Mouse (Mus musculus) gastrocnemius, postnatal 25 days (tissue): Measurements from ENCODE around the gene Tnfsf12. TPM values are rescaled to one million over a fixed set of nuclear protein-coding genes. Genes with fewer than 3 reads are reported as not detected.
"Not testable (repeated sequence)": the region's sequence is repeated elsewhere in the genome, so short reads cannot be mapped to it uniquely, and the experiment has no call there.

Source experiments
- DNase-seq: peaks from one replicate; pipeline ENCODE4 v3.0.0; 2022
- total RNA-seq, 2 experiments: library from RNA; stranded (reverse); gene quantifications; 1 replicate in 1 of 2; 2 replicates in 1 of 2; pipeline ENCODE4 v1.2.3; 2021

Tnfsf12 gene
- total RNA-seq, 2 experiments from 2014 or later: 8.3 to 11.6 TPM

DNA sequence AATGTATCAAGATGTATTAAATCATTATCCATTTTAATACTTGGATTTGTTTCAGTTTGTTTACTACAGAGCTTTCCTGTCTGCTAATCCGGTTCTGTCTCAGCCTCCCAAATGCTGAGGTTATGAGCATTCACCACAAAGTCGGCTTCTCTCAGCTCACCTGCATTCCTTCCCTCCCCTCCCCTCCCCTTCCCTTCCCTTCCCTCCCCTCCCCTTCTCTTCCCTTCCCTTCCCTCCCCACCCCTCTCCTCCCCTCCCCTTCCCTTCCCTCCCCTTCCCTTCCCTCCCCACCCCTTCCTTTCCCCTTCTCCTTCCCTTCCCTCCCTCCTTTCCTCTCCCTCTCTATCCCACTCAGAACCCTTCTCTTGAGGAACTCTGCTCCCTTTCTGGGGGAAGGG is 9.0 kb upstream of the Tnfsf12 start:
- DNase-seq: no peak

DNA sequence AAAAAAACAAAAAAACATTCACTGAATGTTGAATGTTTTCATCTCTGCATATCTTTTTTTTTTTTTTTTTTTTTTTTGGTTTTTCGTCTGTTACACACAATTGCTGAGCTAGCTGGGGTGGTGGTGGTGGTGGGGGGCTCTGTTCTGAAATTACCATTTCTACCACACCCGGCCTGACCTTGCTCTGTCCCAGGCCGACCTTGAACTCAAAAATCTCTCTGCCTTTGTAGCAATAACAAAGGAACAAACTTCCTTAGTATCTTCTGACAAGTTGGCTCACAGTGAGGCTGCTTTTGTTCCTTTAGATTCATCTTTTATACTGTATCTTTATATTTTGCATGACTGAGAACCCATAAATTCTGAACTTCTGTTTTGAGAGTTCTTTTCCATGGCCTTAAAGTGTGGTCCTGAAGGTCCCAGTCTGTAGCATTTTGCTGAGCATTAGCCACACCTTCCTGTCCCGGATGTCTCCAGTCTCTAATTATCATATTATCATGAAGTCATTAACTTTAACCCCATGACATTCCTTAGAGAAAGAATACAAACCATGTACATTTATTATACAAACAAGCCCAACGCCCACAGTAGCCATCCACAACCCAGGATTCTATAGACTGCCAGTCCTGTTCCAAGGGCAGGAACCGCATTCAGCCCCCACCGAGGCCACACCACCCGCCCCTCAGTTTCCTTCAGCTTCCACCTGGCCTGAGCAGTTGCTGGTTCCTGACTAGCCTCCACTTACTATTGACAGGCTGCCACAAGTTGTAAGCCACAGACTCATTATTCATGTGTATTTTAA is 8.4 kb upstream of the Tnfsf12 start:
- no peak for DNase-seq

DNA sequence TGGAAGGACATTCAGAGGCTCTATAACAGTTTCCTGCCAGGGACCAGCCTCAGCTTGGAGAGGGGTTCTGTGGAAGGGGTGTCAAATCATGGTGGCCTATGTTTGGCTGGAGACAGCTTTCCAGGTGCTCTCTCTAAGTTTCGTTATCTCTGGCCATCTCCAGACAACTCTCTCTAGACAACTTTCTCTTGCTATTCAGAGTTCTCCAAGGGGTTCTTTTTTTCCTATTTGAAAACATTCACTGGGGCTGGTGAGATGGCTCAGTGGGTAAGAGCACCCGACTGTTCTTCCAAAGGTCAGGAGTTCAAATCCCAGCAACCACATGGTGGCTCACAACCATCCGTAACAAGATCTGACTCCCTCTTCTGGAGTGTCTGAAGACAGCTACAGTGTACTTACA is 7.7 kb upstream of the Tnfsf12 start:
- DNase-seq: not testable (repeated sequence)

DNA sequence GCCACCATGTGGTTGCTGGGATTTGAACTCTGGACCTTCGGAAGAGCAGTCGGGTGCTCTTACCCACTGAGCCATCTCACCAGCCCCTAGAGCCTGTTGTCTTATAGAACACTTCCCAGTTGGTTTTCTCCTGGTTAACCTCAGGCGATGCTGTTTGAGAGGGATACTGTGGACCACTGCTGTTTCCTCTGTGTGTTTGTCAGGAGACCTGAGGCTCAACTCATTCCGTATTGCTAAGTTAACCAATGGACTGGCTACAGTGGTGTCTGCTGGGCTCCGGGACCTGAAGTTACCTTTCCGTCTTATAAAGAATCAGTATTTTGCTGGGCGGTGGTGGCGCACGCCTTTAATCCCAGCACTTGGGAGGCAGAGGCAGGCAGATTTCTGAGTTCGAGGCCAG is 7.2 kb upstream of the Tnfsf12 start:
- not testable (repeated sequence) for DNase-seq

DNA sequence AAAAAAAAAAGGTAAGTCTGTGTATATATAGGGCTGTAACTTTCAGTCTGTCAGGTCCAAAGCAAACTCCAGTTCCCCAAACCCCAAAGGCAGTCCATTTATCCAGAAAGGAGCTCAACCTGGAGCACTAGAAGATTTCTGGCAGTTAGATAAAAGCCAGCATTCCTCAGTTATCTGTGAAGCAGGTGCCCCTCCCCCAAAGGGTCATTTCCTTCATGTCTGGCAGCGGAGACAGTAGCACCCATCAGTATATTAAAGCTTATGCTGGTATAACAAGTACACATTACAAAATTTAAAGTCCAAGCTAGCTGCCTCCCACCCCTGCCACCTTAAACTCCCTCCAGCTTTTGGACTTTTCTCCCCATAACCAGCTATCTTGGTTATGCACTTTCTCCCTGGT is 3.9 kb upstream of the Tnfsf12 start:
- DNase-seq: no peak

DNA sequence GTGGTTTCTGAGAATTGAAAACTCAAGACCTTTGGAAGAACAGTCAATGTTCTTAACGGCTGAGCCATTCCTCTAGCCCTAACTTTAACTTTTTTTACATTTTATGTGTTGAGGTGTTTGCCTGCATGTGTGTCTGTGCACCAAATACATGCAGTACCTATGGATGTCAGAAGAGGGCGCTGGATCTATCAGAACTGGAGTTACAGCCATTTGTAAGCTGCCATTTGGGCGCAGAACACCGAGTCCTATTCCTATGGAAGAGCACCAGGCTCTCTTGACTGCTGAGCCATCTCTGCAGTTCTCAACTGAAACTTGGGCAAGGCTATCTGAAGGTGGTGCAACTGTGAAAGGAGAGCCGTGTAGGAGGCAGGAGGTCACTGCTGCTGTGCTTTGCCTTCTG is 2.9 kb upstream of the Tnfsf12 start:
- DNase-seq: no peak

DNA sequence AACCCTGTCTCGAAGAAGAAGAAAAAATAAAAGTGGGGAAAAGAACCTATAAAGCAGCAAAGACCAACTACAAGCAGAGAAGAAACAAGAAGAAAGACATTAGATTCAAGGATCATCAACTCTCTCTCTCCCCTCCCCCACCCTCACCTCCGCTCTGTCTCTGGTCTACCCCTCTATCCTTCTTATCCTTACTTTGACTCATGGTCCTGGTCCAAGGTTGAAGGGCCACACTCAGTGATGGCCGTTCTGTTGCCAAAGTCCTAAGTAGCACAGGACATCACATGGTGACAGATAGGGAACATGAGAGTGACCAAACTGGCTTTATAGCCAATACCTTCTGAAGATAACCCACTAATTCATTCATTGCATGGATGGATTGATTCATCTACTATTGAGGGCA is 1.7 kb upstream of the Tnfsf12 start:
- no peak for DNase-seq

DNA sequence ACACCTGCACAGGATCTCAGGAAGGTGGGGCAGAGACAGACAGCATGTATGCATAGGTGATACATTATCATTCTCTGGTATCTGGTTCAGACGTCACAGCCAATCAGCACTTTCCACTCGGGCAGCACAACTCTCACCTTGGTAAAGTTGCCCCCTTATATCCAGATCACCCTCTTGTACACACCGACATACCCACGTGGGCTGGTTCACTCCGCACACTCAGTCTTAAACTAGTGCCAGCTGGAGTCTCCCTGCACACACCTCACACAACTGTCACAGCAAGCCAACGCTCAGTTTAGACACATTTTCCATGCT is 646 bp downstream of the Tnfsf12 start:
- no peak for DNase-seq

DNA sequence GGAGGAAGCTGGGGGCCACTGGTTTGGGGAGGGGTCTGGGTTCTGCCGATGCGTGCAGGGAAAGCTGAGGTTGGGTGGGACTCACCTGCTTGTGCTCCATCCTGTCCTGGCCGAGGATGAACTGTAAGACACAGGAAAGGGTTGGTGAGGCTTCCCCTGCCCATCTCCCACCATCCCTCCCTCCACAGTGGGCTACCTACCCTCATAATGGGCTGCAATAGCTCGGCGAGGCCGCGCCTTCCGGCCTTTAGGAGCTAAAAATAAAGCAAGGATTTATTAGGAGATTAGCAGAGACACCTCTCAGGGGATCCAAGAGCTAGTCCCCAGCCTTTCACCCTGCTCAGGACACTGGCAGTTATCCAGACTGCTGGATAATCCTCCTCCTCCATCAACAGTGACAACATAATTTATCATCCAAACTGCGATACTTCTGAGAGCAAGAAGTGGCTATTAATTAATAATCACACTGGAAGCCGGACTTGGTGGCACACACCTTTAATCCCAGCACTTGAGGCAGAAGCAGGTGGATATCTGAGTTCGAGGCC is 2.2 kb downstream of the Tnfsf12 start:
- no peak for DNase-seq

DNA sequence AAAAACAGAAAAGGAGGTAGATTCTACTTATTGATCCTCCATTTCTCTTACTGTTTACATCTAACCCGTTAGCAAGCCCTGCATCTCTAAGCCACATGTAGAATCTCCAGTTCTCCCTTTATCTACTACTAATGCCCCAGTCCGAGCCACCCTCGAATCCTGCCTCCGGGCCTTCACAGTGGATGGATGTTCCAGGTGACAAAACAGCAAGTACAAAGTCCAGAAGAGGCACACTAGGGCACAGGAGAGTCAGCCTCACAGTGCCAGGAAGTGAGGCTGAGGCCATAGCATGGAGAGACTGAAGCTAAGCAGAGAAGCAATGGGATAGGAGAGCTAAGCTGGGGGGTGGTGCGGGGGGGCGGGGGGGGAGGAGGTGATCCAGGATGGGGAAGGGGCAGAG is 2.8 kb downstream of the Tnfsf12 start:
- no peak for DNase-seq

DNA sequence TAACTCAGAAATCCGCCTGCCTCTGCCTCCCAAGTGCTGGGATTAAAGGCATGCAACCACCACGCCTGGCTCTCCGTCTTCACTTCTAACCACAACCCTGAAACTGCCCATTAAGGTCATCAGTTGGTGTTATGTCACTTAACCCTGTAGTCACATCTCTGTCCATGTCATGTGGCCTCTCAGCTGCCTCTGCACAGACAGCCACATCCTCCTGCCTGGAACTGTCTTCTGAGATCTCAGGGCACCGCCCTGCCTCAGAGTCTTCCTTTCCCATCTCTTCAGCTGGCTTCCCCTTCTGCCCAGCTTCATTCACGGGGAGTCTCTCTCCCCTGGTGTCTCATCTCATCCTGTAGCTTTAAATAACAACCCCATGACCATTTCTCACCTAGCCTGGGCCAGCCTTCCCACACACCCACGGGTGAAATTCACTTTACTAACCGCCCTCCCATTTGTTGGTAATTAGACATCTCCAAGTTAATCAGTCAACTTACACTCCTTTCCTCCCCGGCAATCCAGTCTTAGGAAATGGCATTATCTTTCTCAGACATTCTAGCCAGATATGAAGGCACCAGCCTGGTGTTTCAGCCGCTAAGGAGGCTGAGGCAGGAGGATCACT is 3.3 kb downstream of the Tnfsf12 start:
- no peak for DNase-seq

DNA sequence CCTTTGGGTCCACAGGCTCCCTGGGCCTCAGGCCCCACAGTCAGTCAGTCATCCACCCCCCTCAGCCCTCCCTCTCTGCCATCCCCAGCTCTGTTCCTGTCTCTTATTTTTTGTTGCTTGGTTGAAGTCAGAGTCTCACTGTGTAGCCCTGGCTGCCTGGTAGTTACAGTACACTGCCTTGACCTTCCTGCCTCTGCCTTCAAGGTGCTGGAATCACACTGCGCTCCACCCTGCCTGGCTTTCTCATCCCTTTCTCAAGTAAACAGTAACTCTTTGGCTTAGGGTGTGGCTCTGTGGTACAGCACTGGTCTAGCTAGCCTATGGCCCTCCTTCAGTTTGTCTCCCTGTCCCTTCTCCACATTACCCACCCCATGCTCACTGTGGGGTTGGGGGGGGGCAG is 5.8 kb downstream of the Tnfsf12 start:
- no peak for DNase-seq

DNA sequence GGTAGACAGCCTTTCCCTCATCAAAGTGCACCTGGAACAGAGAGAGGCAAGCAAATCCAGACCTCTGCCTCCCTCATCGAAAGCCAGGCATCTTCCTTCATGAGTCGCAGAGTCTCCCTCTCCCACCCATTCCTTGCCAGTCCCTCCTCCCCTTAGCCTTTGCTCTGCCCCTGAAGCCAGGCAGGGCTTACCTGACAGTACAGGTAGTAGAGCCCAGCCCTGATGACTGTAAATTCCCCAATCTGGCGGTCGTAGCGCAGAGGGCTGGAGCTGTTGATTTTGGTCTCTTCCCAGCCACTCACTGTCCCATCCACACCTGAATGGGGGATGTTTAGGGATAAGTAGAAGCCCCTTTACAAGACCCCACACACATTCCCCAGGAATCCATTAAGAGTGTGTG is 8.6 kb downstream of the Tnfsf12 start:
- no peak for DNase-seq

DNA sequence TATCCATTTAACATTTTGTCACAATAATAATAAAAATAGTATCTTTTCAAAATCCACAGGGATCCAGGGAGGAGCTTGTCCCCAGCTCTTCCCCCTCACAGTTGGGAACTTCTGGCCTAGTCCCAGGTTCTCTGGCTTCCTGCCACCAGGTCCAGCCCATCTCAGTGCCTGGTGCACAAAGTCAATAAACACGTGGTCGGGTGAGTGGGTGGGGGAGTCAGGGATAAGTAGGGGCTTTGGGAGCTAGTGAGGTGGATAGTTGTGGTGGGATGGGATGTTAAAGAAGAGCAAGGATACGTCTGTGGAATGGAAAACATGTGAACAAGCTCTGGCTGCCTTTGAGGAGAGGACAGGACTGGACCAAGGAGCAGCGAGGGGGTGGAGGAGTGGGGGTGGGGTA is 9.3 kb downstream of the Tnfsf12 start:
- peak; percentile 83 for DNase-seq

DNA sequence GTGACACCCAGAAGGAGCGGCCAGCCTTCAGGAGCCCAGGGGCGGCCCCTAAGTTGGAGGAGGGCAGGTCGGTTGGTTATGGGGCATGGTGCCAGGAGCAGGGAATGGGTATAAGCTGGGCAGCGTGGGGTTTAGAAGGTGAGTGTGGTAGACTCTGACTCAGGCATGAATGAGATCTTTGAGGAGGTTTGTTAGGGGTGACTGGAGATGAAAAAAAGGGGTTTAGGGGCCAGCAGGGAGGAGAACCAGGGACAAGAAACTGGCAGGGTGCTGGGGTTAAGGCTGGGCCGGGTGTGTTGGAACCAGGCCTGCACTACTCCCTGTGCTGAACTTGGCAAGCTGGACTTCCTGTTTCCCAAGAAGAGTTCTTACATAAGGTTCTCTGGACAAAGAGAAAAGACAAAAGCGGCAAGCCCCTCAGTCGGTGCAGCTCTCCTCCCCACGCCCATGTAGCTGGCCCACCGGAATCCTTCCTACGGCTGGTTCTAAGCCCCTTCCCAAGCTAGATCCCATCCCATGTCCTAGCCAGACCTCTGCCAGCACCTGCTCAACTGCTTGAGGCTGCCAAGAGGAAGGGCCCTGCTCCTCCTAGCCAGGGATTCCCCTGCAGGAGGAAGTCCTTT is 10.0 kb downstream of the Tnfsf12 start, which contains the start of gene Tnfsf13:
Tnfsf13 (minus strand) TSS at position 259 of the 623 bp plus-strand sequence.
- DNase-seq: peak; percentile 86

DNA sequence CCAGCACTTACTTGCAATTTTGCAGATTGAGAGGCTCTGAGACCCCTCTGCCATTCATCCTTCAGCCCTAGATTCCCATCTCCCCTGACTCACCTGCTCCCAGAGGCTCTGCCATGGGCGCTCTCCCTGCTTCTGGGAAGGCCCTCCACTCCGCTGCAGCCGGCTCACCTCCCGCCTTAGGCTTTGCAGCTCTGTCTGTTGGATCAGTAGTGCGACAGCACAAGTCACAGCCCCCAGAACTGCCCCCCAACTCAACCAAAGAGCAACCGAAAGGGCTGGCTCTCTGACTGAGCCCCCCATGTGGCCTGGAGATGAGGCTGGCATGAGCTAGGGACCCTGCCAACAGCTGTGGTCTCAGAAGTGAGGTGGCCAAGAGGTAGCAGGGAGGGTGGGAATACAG is 10.7 kb downstream of the Tnfsf12 start:
- DNase-seq: no peak

DNA sequence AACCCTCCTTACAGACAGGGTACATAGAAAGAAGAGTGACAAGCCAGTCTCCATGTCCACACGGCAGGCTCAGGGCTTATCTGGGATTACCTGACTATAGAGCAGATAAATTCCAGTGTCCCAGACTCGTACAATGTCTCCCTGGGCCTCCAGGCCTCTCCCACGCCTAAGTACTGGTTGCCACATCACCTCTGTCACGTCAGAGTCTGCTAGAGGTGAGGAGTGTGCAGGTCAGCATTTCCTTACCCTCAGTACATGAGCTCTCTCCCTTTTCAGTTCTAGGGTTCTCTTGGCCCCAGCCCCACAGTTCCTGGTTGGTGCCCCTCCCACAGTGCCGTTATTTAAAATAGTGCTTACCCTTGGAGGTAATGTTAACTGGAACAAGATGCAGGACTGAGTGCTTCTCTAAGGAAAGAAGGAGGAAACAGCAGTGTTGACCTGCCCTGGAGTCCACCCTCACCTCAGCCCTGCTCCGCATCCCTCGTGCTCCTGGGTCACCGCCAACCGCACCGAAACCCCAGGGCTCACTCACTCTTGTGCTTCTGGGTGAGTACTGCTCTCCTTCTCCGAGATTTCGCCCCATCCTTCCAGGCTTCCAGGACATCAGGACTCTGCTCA is 11.4 kb downstream of the Tnfsf12 start:
- DNase-seq: no peak

DNA sequence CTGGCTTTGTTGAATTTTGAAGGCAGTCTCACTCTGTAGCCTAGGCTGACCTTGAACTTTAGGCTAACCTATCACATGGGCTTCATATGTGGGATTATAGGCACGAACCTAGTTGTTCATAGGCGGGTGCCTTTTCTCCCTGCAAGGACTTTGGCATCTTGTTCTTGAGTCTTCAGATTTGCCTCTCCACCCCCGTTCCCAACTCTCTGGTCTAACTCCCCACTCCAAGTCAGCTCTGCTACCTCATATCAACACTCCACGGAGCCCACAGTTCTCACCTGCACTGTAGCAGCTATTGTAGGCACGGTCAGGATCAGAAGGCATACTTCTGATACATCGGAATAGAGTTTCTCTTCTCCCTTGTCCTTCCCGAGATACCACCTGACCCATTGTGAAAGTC is 12.1 kb downstream of the Tnfsf12 start:
- DNase-seq: no peak

DNA sequence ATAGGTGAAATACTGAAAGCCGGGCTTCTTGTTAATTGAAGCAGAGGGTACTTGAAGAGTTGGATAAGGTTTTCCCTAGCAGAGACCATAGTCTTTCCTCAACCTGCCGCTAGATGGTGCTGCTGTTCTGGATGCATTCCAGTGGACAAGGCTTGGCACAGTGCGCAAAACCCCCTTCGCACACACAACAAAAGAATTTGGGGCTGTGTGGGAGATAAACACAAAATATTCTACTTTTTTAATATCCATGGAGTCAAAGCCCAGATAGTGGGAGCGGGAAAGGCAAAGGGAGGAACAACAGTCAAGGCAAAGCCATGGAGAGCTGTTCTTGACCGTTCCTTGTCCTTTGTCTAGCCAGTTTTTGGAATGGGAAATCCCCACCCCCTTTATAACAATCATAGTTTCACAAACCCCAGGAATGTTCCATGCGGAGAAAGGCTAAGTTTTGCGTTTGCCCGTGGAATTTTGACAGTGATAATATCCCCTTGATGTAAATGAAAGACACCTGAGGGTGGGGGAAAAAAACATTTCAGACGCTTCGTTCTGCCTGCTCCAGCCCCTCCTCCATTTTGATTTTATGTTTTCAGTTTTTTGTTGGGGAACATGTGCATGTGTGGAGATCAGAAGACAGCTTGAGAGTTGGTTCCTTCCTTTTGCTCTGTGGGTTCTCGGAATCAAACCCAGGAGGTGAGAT is 12.7 kb downstream of the Tnfsf12 start:
- DNase-seq: peak; percentile 78

DNA sequence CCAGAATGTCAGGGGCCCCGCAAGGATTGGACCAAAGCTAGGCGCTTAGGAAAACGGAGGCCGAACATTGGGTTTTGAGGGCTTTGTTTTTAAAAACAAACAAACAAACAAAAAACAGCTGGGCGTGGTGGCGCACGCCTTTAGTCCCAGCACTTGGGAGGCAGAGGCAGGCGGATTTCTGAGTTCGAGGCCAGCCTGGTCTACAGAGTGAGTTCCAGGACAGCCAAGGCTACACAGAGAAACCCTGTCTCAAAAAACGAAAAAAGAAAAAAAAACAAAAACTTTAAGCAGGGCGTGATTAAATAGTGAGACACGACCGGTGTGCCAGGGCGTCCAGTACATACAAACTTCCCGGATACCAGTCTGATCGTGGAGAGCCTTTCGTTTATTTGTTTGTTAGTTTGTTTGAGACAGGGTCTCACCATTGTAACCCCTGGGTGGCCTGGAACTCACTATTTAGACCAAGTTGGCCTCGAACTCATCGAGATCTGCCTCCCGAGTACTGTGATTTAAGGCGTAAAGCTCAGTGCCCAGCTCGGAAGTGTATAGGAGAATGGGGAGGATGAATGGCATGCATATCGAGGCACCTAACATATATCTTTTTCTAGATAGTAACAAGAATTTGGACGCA is 13.3 kb downstream of the Tnfsf12 start:
- no peak for DNase-seq

DNA sequence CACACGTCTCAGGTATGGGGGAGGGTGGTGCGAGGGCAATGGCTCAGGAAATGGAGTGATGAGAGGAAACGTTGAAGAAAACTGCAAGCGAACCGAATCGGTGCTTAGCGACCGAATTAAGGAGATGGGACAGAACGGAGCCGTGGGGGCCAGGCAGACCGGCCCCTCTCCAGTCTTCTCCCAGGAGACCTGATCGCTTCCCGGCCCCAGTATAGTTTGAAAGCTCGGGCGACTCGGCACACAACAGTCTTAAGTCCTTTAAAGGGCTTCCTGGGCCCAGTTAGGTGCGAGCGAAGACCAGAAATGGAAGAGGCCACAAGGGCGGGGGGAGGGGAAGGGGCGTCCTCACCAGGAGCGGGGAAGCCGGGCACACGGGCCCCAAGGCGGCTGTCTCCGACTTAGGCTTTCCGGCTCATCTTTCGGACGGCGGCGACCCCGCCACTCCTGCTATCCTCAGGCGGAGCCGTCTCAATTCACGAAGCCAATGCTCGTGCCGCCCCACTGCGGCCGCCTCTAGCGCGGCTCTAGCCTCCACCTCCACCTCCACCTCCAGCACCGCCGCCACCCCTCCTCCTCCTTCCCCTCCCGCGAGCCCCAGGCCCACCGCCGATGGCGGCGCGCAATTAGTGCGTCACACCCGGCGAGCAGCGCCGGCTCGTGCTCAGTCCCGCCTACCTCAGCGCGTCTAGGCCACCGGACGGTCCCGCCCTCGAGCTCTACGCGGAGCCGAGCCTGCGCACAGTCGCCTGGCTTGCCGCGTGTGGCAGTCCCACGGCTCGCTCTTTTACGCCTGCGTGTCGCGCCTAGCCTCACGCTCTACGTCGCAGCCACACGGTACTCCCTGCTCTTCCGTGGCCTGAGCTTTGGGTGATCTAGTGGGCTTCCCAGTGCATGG is 14.1 kb downstream of the Tnfsf12 start, which contains the start of gene Senp3:
Senp3 (minus strand) TSS at position 771 of the 895 bp plus-strand sequence.
- DNase-seq: peak; percentile 97
